Mouse (Mus musculus): ENCODE data around the gene Gm15155. TPM values are rescaled to one million over a fixed set of nuclear protein-coding genes. Genes with fewer than 3 reads are reported as not detected.
"Not testable (repeated sequence)": the region's sequence is repeated elsewhere in the genome, so short reads cannot be mapped to it uniquely, and the experiment has no call there.

Gm15155 gene
- polyA plus RNA-seq, 1 experiment from 2014 or later = not detected

DNA sequence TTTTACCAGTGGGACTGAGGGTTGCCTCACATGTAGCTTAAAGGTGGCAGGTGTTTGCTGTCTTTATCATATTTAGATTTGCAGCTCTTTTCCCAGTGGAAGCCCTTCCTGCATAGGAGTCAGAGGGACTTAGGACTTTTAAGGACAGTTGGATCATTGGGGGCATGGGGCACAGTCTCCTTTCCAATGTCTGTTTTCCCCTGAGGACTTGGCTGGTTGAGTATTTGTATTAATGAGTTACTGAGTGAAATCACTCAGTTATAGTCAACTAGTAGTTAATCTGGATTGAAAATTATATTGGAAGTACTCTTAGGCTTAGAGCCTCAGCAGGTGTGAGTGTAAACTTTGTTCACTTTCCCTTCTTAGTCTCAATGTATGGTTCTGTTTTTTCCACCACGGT is 275.5 kb downstream of the Gm15155 start:
- no peak for TF ChIP-seq EP300 (IDR thresholded peaks at IDR 0.05)
- TF ChIP-seq CTCF (IDR thresholded peaks at IDR 0.05) = no peak
- H3K36me3 ChIP-seq (ENCODE audit: insufficient read depth, low read length) = no peaks in the 10 kb centered on the region
- no peak for DNase-seq (ENCODE audit: low spot score)
- H3K27me3 ChIP-seq (replicated peaks; ENCODE audit: insufficient read depth, low read length) = no peaks in the 10 kb centered on the region
- H3K27ac ChIP-seq (ENCODE audit: low read length) = no peak overlapping the region
- H3K4me1 ChIP-seq (ENCODE audit: insufficient read depth, low read depth, low read length) = no peaks in the 10 kb centered on the region
- H3K9me3 ChIP-seq (ENCODE audit: low read length) = no peaks in the 10 kb centered on the region
- no peak for ATAC-seq
- H3K9ac ChIP-seq (replicated peaks; ENCODE audit: low read depth) = no peak overlapping the region
- no peak overlapping the region for H3K4me2 ChIP-seq (replicated peaks; ENCODE audit: low read depth, low read length)
- WGBS = 74% methylated on average over 1 of the region's 1 CpGs
- H3K4me3 ChIP-seq (ENCODE audit: low read depth, low read length) = no peak overlapping the region

DNA sequence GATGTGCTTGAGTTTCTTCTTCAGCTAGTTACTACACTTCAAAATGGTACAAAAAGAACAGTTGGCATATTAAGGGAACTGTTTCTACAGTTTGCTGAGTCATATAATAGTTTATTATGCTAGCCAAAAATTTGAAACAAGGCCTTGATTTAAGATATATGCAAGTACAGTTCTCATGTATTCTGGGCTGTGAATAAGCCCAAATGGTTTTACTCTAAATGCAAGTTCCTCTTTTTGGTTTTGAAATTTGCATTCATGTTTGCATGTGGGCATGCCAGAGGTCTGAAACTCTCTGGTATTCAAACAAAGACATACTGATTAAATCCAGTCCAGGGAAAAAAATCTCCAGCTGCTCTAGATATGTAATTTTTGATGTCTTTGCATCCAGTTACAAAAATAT is 277.2 kb downstream of the Gm15155 start:
- TF ChIP-seq EP300 (IDR thresholded peaks at IDR 0.05) (no peak), CTCF (IDR thresholded peaks at IDR 0.05) (no peak)
- Histone ChIP-seq H3K9me3 (ENCODE audit: low read length) (no peaks in the 10 kb centered on the region), H3K27ac (ENCODE audit: low read length) (no peak overlapping the region), H3K4me2 (replicated peaks; ENCODE audit: low read depth, low read length) (no peak overlapping the region), H3K4me1 (ENCODE audit: insufficient read depth, low read depth, low read length) (no peaks in the 10 kb centered on the region), H3K36me3 (ENCODE audit: insufficient read depth, low read length) (no peaks in the 10 kb centered on the region), H3K27me3 (replicated peaks; ENCODE audit: insufficient read depth, low read length) (no peaks in the 10 kb centered on the region), H3K9ac (replicated peaks; ENCODE audit: low read depth) (no peak overlapping the region), H3K4me3 (ENCODE audit: low read depth, low read length) (no peak overlapping the region)
- ATAC-seq (no peak), DNase-seq (ENCODE audit: low spot score) (no peak)

DNA sequence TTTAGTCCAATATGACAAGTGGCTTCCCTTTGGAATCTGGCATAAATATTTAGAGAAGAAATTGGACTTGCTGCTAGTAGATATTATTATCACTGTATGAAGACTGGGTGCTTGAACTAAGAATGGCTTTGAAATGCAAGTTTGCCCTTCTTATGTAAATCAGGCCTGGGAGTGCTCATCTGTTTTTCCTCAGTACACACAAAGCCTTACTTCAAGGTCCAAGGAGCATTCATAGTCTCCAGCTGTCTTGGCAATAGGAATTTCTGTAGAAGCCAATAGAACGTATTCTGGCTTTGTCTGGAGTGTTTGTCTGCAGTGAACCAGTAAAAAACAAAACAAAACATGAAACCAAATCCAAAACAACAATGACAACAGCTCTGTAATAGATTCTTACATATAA is 278.6 kb downstream of the Gm15155 start:
- H3K9me3 ChIP-seq (ENCODE audit: low read length) = no peaks in the 10 kb centered on the region
- 42% methylated on average over 1 of the region's 1 CpGs for WGBS

DNA sequence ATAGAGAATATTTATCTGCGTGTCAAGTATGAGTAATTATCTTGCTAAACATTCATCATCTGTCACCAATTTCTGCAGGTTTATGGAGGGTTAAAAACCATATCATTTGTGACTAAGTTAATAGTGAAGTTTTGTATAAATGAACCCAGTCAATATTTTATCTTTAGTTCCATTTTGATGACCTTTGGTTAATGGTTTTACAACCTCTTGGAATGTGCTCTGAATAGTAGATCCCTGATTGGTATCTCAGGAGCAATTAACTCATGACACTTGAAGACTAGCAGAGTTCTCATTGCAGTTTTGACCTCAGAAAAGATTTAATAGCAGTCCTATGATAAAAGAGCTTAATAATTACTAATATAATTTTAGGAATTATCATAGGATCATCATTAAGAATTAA is 385.2 kb downstream of the Gm15155 start:
- Histone ChIP-seq H3K4me2 (replicated peaks; ENCODE audit: low read depth, low read length) (no peak overlapping the region), H3K27ac (ENCODE audit: low read length) (no peak overlapping the region), H3K27me3 (replicated peaks; ENCODE audit: insufficient read depth, low read length) (no peaks in the 10 kb centered on the region), H3K36me3 (ENCODE audit: insufficient read depth, low read length) (no peaks in the 10 kb centered on the region), H3K9me3 (ENCODE audit: low read length) (no peaks in the 10 kb centered on the region), H3K4me3 (ENCODE audit: low read depth, low read length) (no peak overlapping the region), H3K4me1 (ENCODE audit: insufficient read depth, low read depth, low read length) (no peaks in the 10 kb centered on the region), H3K9ac (replicated peaks; ENCODE audit: low read depth) (no peak overlapping the region)
- ATAC-seq (no peak), DNase-seq (ENCODE audit: low spot score) (no peak)
- WGBS = 60% methylated on average over 1 of the region's 1 CpGs
- TF ChIP-seq EP300 (IDR thresholded peaks at IDR 0.05) (no peak), CTCF (IDR thresholded peaks at IDR 0.05) (no peak)

More for the DNA sequence above, 278.6 kb downstream of the Gm15155 start:
- ATAC-seq = no peak
- H3K4me3 ChIP-seq (ENCODE audit: low read depth, low read length) = no peak overlapping the region
- no peak overlapping the region for H3K9ac ChIP-seq (replicated peaks; ENCODE audit: low read depth)
- no peak overlapping the region for H3K4me2 ChIP-seq (replicated peaks; ENCODE audit: low read depth, low read length)
- no peaks in the 10 kb centered on the region for H3K4me1 ChIP-seq (ENCODE audit: insufficient read depth, low read depth, low read length)
- H3K27ac ChIP-seq (ENCODE audit: low read length) = no peak overlapping the region
- no peak for DNase-seq (ENCODE audit: low spot score)
- H3K36me3 ChIP-seq (ENCODE audit: insufficient read depth, low read length) = no peaks in the 10 kb centered on the region
- TF ChIP-seq EP300 (IDR thresholded peaks at IDR 0.05) (no peak), CTCF (IDR thresholded peaks at IDR 0.05) (no peak)
- H3K27me3 ChIP-seq (replicated peaks; ENCODE audit: insufficient read depth, low read length) = no peaks in the 10 kb centered on the region

DNA sequence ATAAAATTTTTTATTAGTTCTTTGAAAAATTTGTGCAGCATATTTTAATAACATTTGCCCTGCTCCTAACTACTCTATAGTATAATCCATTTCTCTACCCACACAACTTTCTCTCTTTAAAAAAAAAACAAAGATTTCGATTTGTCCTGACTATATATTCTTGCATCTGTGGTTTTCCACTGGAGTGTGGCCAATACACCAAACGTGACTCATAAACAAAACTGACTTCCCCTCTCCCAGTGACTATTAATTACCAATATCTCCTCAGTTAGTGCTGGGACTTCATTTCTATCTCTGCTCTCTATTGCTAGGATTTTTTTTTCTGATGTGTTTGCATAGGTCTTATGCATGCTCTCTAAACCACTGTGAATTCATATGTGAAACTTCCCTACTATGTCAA is 531.2 kb downstream of the Gm15155 start:
- Histone ChIP-seq H3K27ac (ENCODE audit: low read length) (no peak overlapping the region), H3K4me3 (ENCODE audit: low read depth, low read length) (no peak overlapping the region), H3K36me3 (ENCODE audit: insufficient read depth, low read length) (no peaks in the 10 kb centered on the region), H3K4me1 (ENCODE audit: insufficient read depth, low read depth, low read length) (no peaks in the 10 kb centered on the region), H3K9me3 (ENCODE audit: low read length) (no peaks in the 10 kb centered on the region), H3K4me2 (replicated peaks; ENCODE audit: low read depth, low read length) (no peak overlapping the region), H3K9ac (replicated peaks; ENCODE audit: low read depth) (no peak overlapping the region), H3K27me3 (replicated peaks; ENCODE audit: insufficient read depth, low read length) (no peaks in the 10 kb centered on the region)
- 38% methylated on average over 2 of the region's 2 CpGs for WGBS
- no peak for DNase-seq (ENCODE audit: low spot score)
- TF ChIP-seq CTCF (IDR thresholded peaks at IDR 0.05) (no peak), EP300 (IDR thresholded peaks at IDR 0.05) (no peak)
- no peak for ATAC-seq

DNA sequence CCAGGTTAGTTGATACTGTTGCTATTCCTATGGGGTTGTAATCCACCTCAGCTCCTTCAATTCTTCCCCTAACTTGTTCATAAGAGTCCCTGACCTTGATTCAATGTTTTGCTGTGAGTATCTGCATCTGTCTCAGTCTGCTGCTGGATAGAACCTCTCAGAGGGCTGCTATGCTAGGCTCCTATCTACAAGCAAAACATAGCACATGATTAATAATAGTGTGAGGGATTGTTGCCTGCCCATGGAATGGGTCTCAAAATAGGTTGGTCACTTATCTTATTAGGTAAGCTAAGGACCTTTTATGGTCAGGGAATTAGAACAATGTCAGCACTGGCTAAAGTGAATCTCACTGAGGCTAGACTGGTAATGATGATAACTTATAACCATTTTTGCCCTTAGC is 547.0 kb downstream of the Gm15155 start:
- no peak overlapping the region for H3K4me2 ChIP-seq (replicated peaks; ENCODE audit: low read depth, low read length)

DNA sequence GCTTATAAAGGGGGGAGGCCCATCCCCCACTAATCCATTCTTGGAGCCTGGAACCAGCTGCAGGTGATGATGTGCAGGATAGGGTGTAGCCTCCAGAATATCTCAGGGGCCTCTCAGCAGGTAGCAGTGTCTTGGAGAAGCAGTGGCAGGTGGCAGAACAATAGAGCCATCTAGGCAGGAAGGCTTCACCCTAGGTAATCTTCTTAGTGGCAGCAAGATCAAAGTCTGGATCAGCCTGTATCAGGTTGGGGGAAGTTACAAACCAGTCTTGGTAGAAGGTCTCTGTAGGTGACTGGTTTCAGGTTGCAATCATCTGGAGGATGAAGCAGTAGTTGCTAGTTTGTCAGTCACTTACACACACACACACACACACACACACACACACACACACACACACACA is 679.3 kb downstream of the Gm15155 start:
- not testable (repeated sequence) for H3K9me3 ChIP-seq (ENCODE audit: low read length); ATAC-seq; H3K27me3 ChIP-seq (replicated peaks; ENCODE audit: insufficient read depth, low read length); H3K36me3 ChIP-seq (ENCODE audit: insufficient read depth, low read length); H3K4me2 ChIP-seq (replicated peaks; ENCODE audit: low read depth, low read length); DNase-seq (ENCODE audit: low spot score); H3K27ac ChIP-seq (ENCODE audit: low read length); H3K9ac ChIP-seq (replicated peaks; ENCODE audit: low read depth); H3K4me1 ChIP-seq (ENCODE audit: insufficient read depth, low read depth, low read length); H3K4me3 ChIP-seq (ENCODE audit: low read depth, low read length)

More for the DNA sequence above, 547.0 kb downstream of the Gm15155 start:
- Histone ChIP-seq H3K27ac (ENCODE audit: low read length) (no peak overlapping the region), H3K27me3 (replicated peaks; ENCODE audit: insufficient read depth, low read length) (no peaks in the 10 kb centered on the region), H3K4me3 (ENCODE audit: low read depth, low read length) (no peak overlapping the region), H3K4me1 (ENCODE audit: insufficient read depth, low read depth, low read length) (no peaks in the 10 kb centered on the region), H3K9me3 (ENCODE audit: low read length) (no peaks in the 10 kb centered on the region), H3K9ac (replicated peaks; ENCODE audit: low read depth) (no peak overlapping the region), H3K36me3 (ENCODE audit: insufficient read depth, low read length) (no peaks in the 10 kb centered on the region)
- TF ChIP-seq EP300 (IDR thresholded peaks at IDR 0.05) (no peak), CTCF (IDR thresholded peaks at IDR 0.05) (no peak)
- DNase-seq (ENCODE audit: low spot score) (no peak), ATAC-seq (no peak)

Other genes starting within 250 kb of the Gm15155 start
- 0.08 and 0.12 TPM in 2 replicates for gene Ptchd1, start 927 bp upstream of the Gm15155 start, polyA plus RNA-seq (2015; fragmentation: Nextera tagmentation; extraction: Ambion mirVana)

Data from lung, postnatal 0 days (tissue).